In genomic region chr7:143302156-143302555, GRCm38 (mm10) we compare ENCODE assay signal across 20 mouse cellular contexts.
DNase-seq lines count a peak whose midpoint lies in the region; ATAC-seq and TF ChIP-seq lines count a peak whose summit lies in the region.
"Had no signal": no experiment of that assay in that cellular context is flagged by ENCODE, and none has a peak within 500 bp of the region (broad histone marks: within the 10 kb centered on the region; RNA-seq: fewer than 3 reads in every experiment).

No protein-coding gene starts in this region.

- peak overlapping the region; percentile 76 for H3K27ac ChIP-seq in heart, embryonic 12.5 days (ENCODE audit: poor library complexity, severe bottlenecking)
- no peak overlapping the region for H3K27ac ChIP-seq in hindbrain, postnatal 0 days
- H3K27ac ChIP-seq in hindbrain, embryonic 13.5 days, result no peak overlapping the region
- H3K27ac ChIP-seq in embryonic facial prominence, embryonic 10.5 days (replicated peaks), result 0 out of 2 replicates have a peak overlapping the region, but pooled peaks have one; percentile 21
- H3K27ac ChIP-seq in thymus, adult 2 months (ENCODE audit: control insufficient read depth, insufficient read depth, low read length), result no peak overlapping the region
- H3K27ac ChIP-seq: forebrain, embryonic 13.5 days; hindbrain, embryonic 14.5 days; kidney, embryonic 15.5 days; stomach, embryonic 15.5 days had no signal

- H3K4me2 ChIP-seq in heart, embryonic 12.5 days, result peak overlapping the region; percentile 6; the same call in 1 of the 2 replicates
- H3K4me2 ChIP-seq in hindbrain, postnatal 0 days (ENCODE audit: low read depth, low read length), result no peak overlapping the region
- H3K4me2 ChIP-seq in hindbrain, embryonic 13.5 days, result no peak overlapping the region
- H3K4me2 ChIP-seq: forebrain, embryonic 13.5 days; hindbrain, embryonic 14.5 days; kidney, embryonic 15.5 days; stomach, embryonic 15.5 days had no signal

- peak; percentile 77 to 79 for DNase-seq in cerebellum, postnatal 14 days
- DNase-seq in cerebellum, adult 11-12 months, result no peak
- DNase-seq in heart, adult 8-10 months (ENCODE audit: low spot score), result no peak
- DNase-seq in hindbrain, postnatal 0 days (ENCODE audit: low spot score), result peak; percentile 48
- DNase-seq in embryonic facial prominence, embryonic 10.5 days (ENCODE audit: low spot score), result no peak
- no peak for DNase-seq in thymus, adult 2 months
- DNase-seq: adrenal gland, adult 8-10 months; liver, postnatal 0 days; lung, postnatal 10 days; retina, postnatal 1 day; thymus, adult 18-20 months had no signal

- no peak overlapping the region for H3K4me3 ChIP-seq in heart, embryonic 12.5 days
- no peak overlapping the region for H3K4me3 ChIP-seq in hindbrain, postnatal 0 days (ENCODE audit: low read length)
- no peak overlapping the region for H3K4me3 ChIP-seq in hindbrain, embryonic 13.5 days
- H3K4me3 ChIP-seq in embryonic facial prominence, embryonic 10.5 days, result no peak overlapping the region
- no peak overlapping the region for H3K4me3 ChIP-seq in thymus, adult 2 months (ENCODE audit: control insufficient read depth, insufficient read depth, low read length)
- H3K4me3 ChIP-seq: forebrain, embryonic 13.5 days; kidney, embryonic 15.5 days; stomach, embryonic 15.5 days had no signal

- H3K9me3 ChIP-seq in heart, embryonic 12.5 days (replicated peaks), result no peaks in the 10 kb centered on the region
- no peaks in the 10 kb centered on the region for H3K9me3 ChIP-seq in hindbrain, postnatal 0 days (ENCODE audit: low read length)
- no peaks in the 10 kb centered on the region for H3K9me3 ChIP-seq in hindbrain, embryonic 13.5 days
- no peaks in the 10 kb centered on the region for H3K9me3 ChIP-seq in embryonic facial prominence, embryonic 10.5 days
- H3K9me3 ChIP-seq: forebrain, embryonic 13.5 days; kidney, embryonic 15.5 days; stomach, embryonic 15.5 days had no signal

- TF ChIP-seq POLR2A in thymus, adult 2 months (IDR thresholded peaks at IDR 0.05; ENCODE audit: control insufficient read depth, extremely low read depth, insufficient read depth, low read length, poor library complexity), result no peak

- peaks cover 59% of the 10 kb centered on the region for H3K4me1 ChIP-seq in heart, embryonic 12.5 days (replicated peaks)
- H3K4me1 ChIP-seq in hindbrain, postnatal 0 days (ENCODE audit: insufficient read depth, low read length), result no peaks in the 10 kb centered on the region; the same call in 1 of the 2 replicates
- H3K4me1 ChIP-seq in hindbrain, embryonic 13.5 days (replicated peaks), result peaks cover 22% of the 10 kb centered on the region
- peaks cover 46% of the 10 kb centered on the region for H3K4me1 ChIP-seq in embryonic facial prominence, embryonic 10.5 days
- H3K4me1 ChIP-seq in thymus, adult 2 months (replicated peaks; ENCODE audit: control insufficient read depth, insufficient read depth, low read length), result no peaks in the 10 kb centered on the region

- WGBS in heart, embryonic 12.5 days, result 80% methylated on average over 7 of the region's 7 CpGs
- WGBS in hindbrain, postnatal 0 days, result 57% methylated on average over 7 of the region's 7 CpGs
- 62% methylated on average over 7 of the region's 7 CpGs for WGBS in hindbrain, embryonic 13.5 days
- WGBS in embryonic facial prominence, embryonic 10.5 days, result 90% methylated on average over 7 of the region's 7 CpGs
- 91% methylated on average over 7 of the region's 7 CpGs for WGBS in thymus, adult 2 months

- H3K36me3 ChIP-seq in heart, embryonic 12.5 days, result no peaks in the 10 kb centered on the region; the same call in 1 of the 2 replicates
- H3K36me3 ChIP-seq in hindbrain, postnatal 0 days (ENCODE audit: insufficient read depth, low read length), result no peaks in the 10 kb centered on the region
- no peaks in the 10 kb centered on the region for H3K36me3 ChIP-seq in hindbrain, embryonic 13.5 days
- no peaks in the 10 kb centered on the region for H3K36me3 ChIP-seq in embryonic facial prominence, embryonic 10.5 days (replicated peaks)
- no peaks in the 10 kb centered on the region for H3K36me3 ChIP-seq in thymus, adult 2 months (ENCODE audit: control insufficient read depth, insufficient read depth, low read length)
- H3K36me3 ChIP-seq: kidney, embryonic 15.5 days; stomach, embryonic 15.5 days had no signal

- no peak for TF ChIP-seq CTCF in hindbrain, postnatal 0 days (IDR thresholded peaks at IDR 0.05; ENCODE audit: low read depth)
- TF ChIP-seq CTCF in thymus, adult 2 months (IDR thresholded peaks at IDR 0.05; ENCODE audit: borderline replicate concordance, control insufficient read depth, extremely low read depth, insufficient read depth, low read length, poor library complexity), result no peak

- no peak overlapping the region for H3K9ac ChIP-seq in heart, embryonic 12.5 days
- H3K9ac ChIP-seq in hindbrain, postnatal 0 days (replicated peaks; ENCODE audit: low read length), result no peak overlapping the region
- no peak overlapping the region; the same call in 1 of the 2 replicates for H3K9ac ChIP-seq in hindbrain, embryonic 13.5 days
- H3K9ac ChIP-seq: forebrain, embryonic 13.5 days; hindbrain, embryonic 14.5 days; kidney, embryonic 15.5 days; liver, postnatal 0 days; stomach, embryonic 15.5 days had no signal

- no peaks in the 10 kb centered on the region for H3K27me3 ChIP-seq in heart, embryonic 12.5 days (replicated peaks)
- H3K27me3 ChIP-seq in hindbrain, postnatal 0 days (ENCODE audit: insufficient read depth, low read length), result no peaks in the 10 kb centered on the region
- no peaks in the 10 kb centered on the region for H3K27me3 ChIP-seq in hindbrain, embryonic 13.5 days
- no peaks in the 10 kb centered on the region for H3K27me3 ChIP-seq in embryonic facial prominence, embryonic 10.5 days (replicated peaks; ENCODE audit: low read depth, poor library complexity, severe bottlenecking)
- no peaks in the 10 kb centered on the region for H3K27me3 ChIP-seq in thymus, adult 2 months (ENCODE audit: control insufficient read depth, insufficient read depth, low read length)
- H3K27me3 ChIP-seq: kidney, embryonic 15.5 days; Patski; stomach, embryonic 15.5 days had no signal

- ATAC-seq in heart, embryonic 12.5 days (ENCODE audit: insufficient number of reproducible peaks, low FRiP score), result no peak
- ATAC-seq in hindbrain, postnatal 0 days, result no peak; the same call in 1 of the 2 replicates
- ATAC-seq in hindbrain, embryonic 13.5 days (ENCODE audit: low FRiP score), result no peak
- ATAC-seq: CD4-positive, CD25-positive, alpha-beta regulatory T cell, adult 4 months; forebrain, embryonic 13.5 days; intestine, postnatal 0 days; liver, postnatal 0 days; Patski had no signal

Comparison
In these comparisons a context has a peak if more than half of its experiments do, and no peak if none do; other contexts are left out.
1. DNase-seq: peak in cerebellum, postnatal 14 days (2 of 2) and hindbrain, postnatal 0 days (single experiment); none in cerebellum, adult 11-12 months (single experiment), heart, adult 8-10 months (single experiment), embryonic facial prominence, embryonic 10.5 days (single experiment) and thymus, adult 2 months (single experiment).
2. H3K27ac ChIP-seq: peak in heart, embryonic 12.5 days (single experiment) and embryonic facial prominence, embryonic 10.5 days (single experiment); none in hindbrain, postnatal 0 days (single experiment), hindbrain, embryonic 13.5 days (single experiment) and thymus, adult 2 months (single experiment).